Mouse (Mus musculus) liver, embryonic 12.5 days (tissue): ENCODE results near the gene Pnkp. TPM values are rescaled to one million over a fixed set of nuclear protein-coding genes. Genes with fewer than 3 reads are reported as not detected.
A peak's percentile ranks its signal among the peaks of the same experiment; 100 is the strongest.

Experiments used
- ATAC-seq: fragments of 200-750 bp; cut with Nextera tagmentation; 2 replicates; pipeline ENCODE4 v1.8.0; 2017; ENCODE audit warnings: moderate number of reproducible peaks, mild to moderate bottlenecking, moderate library complexity
- H3K27ac ChIP-seq: fragments of 300-500 bp; sonication (generic); 2 replicates; pipeline ENCODE4 v1.5.1; 2016; ENCODE audit warnings: mild to moderate bottlenecking
- H3K27me3 ChIP-seq: fragments of 300-500 bp; sonication (generic); replicated peaks from 2 replicates; pipeline ENCODE4 v1.6.1; 2016; ENCODE audit warnings: mild to moderate bottlenecking, moderate library complexity
- H3K36me3 ChIP-seq: fragments of 300-500 bp; sonication (generic); 2 replicates; pipeline ENCODE4 v1.6.1; 2016; ENCODE audit warnings: mild to moderate bottlenecking, moderate library complexity
- H3K4me1 ChIP-seq: fragments of 300-500 bp; sonication (generic); 2 replicates; pipeline ENCODE4 v1.6.1; 2016
- H3K4me2 ChIP-seq: fragments of 300-500 bp; sonication (generic); 2 replicates; pipeline ENCODE4 v1.6.1; 2016; ENCODE audit warnings: mild to moderate bottlenecking, moderate library complexity
- H3K4me3 ChIP-seq: fragments of 300-500 bp; sonication (generic); 2 replicates; pipeline ENCODE4 v1.5.1; 2016; ENCODE audit warnings: mild to moderate bottlenecking, moderate library complexity
- H3K9ac ChIP-seq: fragments of 300-500 bp; sonication (generic); 2 replicates; pipeline ENCODE4 v1.6.1; 2016; ENCODE audit warnings: mild to moderate bottlenecking, moderate library complexity
- H3K9me3 ChIP-seq: fragments of 300-500 bp; sonication (generic); replicated peaks from 2 replicates; pipeline ENCODE4 v1.6.1; 2016; ENCODE audit warnings: mild to moderate bottlenecking, moderate library complexity
- WGBS: fragments of 180-500 bp; shearing (Covaris S2); methylation state at CpG from one replicate; pipeline ENCODE4 v1.1.7; 2016; ENCODE audit not compliant: insufficient replicate concordance; 5-methylcytosine and 5-hydroxymethylcytosine counted together
- polyA plus RNA-seq: library from polyadenylated mRNA; unstranded; fragments of >200 nt; fragmentation: Nextera tagmentation; extraction: Ambion mirVana; gene quantifications from 2 replicates; pipeline ENCODE4 v1.2.1, GENCODE M21; 2016

Pnkp gene
- polyA plus RNA-seq, 1 experiment from 2014 or later, result 26.7 TPM

GRCm38 (mm10) chr7:44817441-44817840 lies 39.5 kb upstream of the Pnkp start:
- H3K4me1 ChIP-seq, result peaks cover 73% of the 10 kb centered on the region
- 18% methylated on average over 3 of the region's 3 CpGs for WGBS

GRCm38 (mm10) chr7:44818164-44818563 lies 38.8 kb upstream of the Pnkp start:
- no peaks in the 10 kb centered on the region for H3K27me3 ChIP-seq
- H3K4me1 ChIP-seq, result peaks cover 79% of the 10 kb centered on the region
- H3K9me3 ChIP-seq, result no peaks in the 10 kb centered on the region
- 30% methylated on average over 2 of the region's 2 CpGs for WGBS
- H3K4me2 ChIP-seq, result peak overlapping the region; percentile 88
- peak overlapping the region; percentile 97 for H3K9ac ChIP-seq
- peak overlapping the region; percentile 97 for H3K27ac ChIP-seq
- peaks cover 44% of the 10 kb centered on the region for H3K36me3 ChIP-seq
- ATAC-seq, result no peak
- H3K4me3 ChIP-seq, result peak overlapping the region; percentile 84

More at GRCm38 (mm10) chr7:44817441-44817840, 39.5 kb upstream of the Pnkp start:
- H3K4me2 ChIP-seq, result peak overlapping the region; percentile 88
- H3K27me3 ChIP-seq, result no peaks in the 10 kb centered on the region
- H3K4me3 ChIP-seq, result peak overlapping the region; percentile 84
- peak overlapping the region; percentile 97 for H3K27ac ChIP-seq
- H3K9me3 ChIP-seq, result no peaks in the 10 kb centered on the region
- ATAC-seq, result no peak
- H3K9ac ChIP-seq, result peak overlapping the region; percentile 97
- peaks cover 44% of the 10 kb centered on the region for H3K36me3 ChIP-seq

GRCm38 (mm10) chr7:44818751-44819235 lies 38.1 kb upstream of the Pnkp start:
- Histone ChIP-seq H3K4me2 (peak overlapping the region; percentile 88), H3K27me3 (no peaks in the 10 kb centered on the region), H3K4me3 (peak overlapping the region; percentile 84), H3K27ac (peak overlapping the region; percentile 71), H3K9ac (peak overlapping the region; percentile 97), H3K36me3 (peaks cover 45% of the 10 kb centered on the region), H3K9me3 (no peaks in the 10 kb centered on the region), H3K4me1 (peaks cover 82% of the 10 kb centered on the region)
- ATAC-seq, result no peak
- WGBS, result 44% methylated on average over 6 of the region's 6 CpGs

GRCm38 (mm10) chr7:44819391-44819790 lies 37.5 kb upstream of the Pnkp start:
- no peaks in the 10 kb centered on the region for H3K9me3 ChIP-seq
- H3K4me2 ChIP-seq, result peak overlapping the region; percentile 88
- H3K4me1 ChIP-seq, result peaks cover 82% of the 10 kb centered on the region
- ATAC-seq, result no peak
- 83% methylated on average over 2 of the region's 2 CpGs for WGBS
- peak overlapping the region; percentile 97 for H3K9ac ChIP-seq
- no peaks in the 10 kb centered on the region for H3K27me3 ChIP-seq
- H3K4me3 ChIP-seq, result peak overlapping the region; percentile 84
- H3K27ac ChIP-seq, result peak overlapping the region; percentile 71
- H3K36me3 ChIP-seq, result peaks cover 39% of the 10 kb centered on the region

- Histone ChIP-seq H3K27me3 (no peaks in the 10 kb centered on the region), H3K4me3 (peak overlapping the region; percentile 84; the same call in 1 of the 2 replicates), H3K36me3 (peaks cover 35% of the 10 kb centered on the region), H3K27ac (peak overlapping the region; percentile 71), H3K9me3 (no peaks in the 10 kb centered on the region), H3K9ac (peak overlapping the region; percentile 97), H3K4me2 (peak overlapping the region; percentile 88), H3K4me1 (peaks cover 82% of the 10 kb centered on the region)
- ATAC-seq, result no peak
- WGBS, result 34% methylated on average over 5 of the region's 5 CpGs
Measured at GRCm38 (mm10) chr7:44819863-44820262, 37.1 kb upstream of the Pnkp start.

GRCm38 (mm10) chr7:44820525-44820924 lies 36.4 kb upstream of the Pnkp start:
- Histone ChIP-seq H3K9ac (0 out of 2 replicates have a peak overlapping the region, but pooled peaks have one; percentile 27), H3K9me3 (no peaks in the 10 kb centered on the region), H3K4me1 (peaks cover 78% of the 10 kb centered on the region), H3K27ac (peak overlapping the region; percentile 71), H3K27me3 (no peaks in the 10 kb centered on the region), H3K4me3 (no peak overlapping the region), H3K4me2 (peak overlapping the region; percentile 88; the same call in 1 of the 2 replicates), H3K36me3 (peaks cover 39% of the 10 kb centered on the region)
- 77% methylated on average over 3 of the region's 3 CpGs for WGBS
- ATAC-seq, result no peak

GRCm38 (mm10) chr7:44821666-44822448 lies 35.1 kb upstream of the Pnkp start:
- Histone ChIP-seq H3K27ac (peak overlapping the region; percentile 27; the same call in 1 of the 2 replicates), H3K36me3 (peaks cover 52% of the 10 kb centered on the region), H3K4me2 (no peak overlapping the region), H3K4me3 (no peak overlapping the region), H3K9me3 (no peaks in the 10 kb centered on the region), H3K4me1 (peaks cover 83% of the 10 kb centered on the region), H3K27me3 (no peaks in the 10 kb centered on the region), H3K9ac (no peak overlapping the region)
- WGBS, result 76% methylated on average over 7 of the region's 7 CpGs
- no peak for ATAC-seq

GRCm38 (mm10) chr7:44823409-44823808 lies 33.5 kb upstream of the Pnkp start:
- H3K4me3 ChIP-seq, result no peak overlapping the region
- H3K27ac ChIP-seq, result 0 out of 2 replicates have a peak overlapping the region, but pooled peaks have one; percentile 4
- peaks cover 69% of the 10 kb centered on the region for H3K4me1 ChIP-seq
- 32% methylated on average over 7 of the region's 7 CpGs for WGBS
- no peaks in the 10 kb centered on the region for H3K9me3 ChIP-seq
- H3K36me3 ChIP-seq, result peaks cover 59% of the 10 kb centered on the region
- ATAC-seq, result no peak
- no peak overlapping the region for H3K9ac ChIP-seq
- H3K27me3 ChIP-seq, result no peaks in the 10 kb centered on the region
- no peak overlapping the region for H3K4me2 ChIP-seq

GRCm38 (mm10) chr7:44824872-44825271 lies 32.1 kb upstream of the Pnkp start:
- 21% methylated on average over 3 of the region's 3 CpGs for WGBS
- H3K27me3 ChIP-seq, result no peaks in the 10 kb centered on the region
- no peak overlapping the region for H3K4me2 ChIP-seq
- H3K4me1 ChIP-seq, result peaks cover 59% of the 10 kb centered on the region
- no peak overlapping the region for H3K4me3 ChIP-seq
- H3K36me3 ChIP-seq, result peaks cover 60% of the 10 kb centered on the region
- no peaks in the 10 kb centered on the region for H3K9me3 ChIP-seq
- no peak overlapping the region for H3K9ac ChIP-seq
- no peak overlapping the region for H3K27ac ChIP-seq
- peak; percentile 57 for ATAC-seq

- Histone ChIP-seq H3K9me3 (no peaks in the 10 kb centered on the region), H3K27me3 (no peaks in the 10 kb centered on the region), H3K36me3 (peaks cover 74% of the 10 kb centered on the region), H3K9ac (no peak overlapping the region), H3K4me3 (no peak overlapping the region), H3K27ac (no peak overlapping the region), H3K4me2 (no peak overlapping the region), H3K4me1 (peaks cover 40% of the 10 kb centered on the region)
- 75% methylated on average over 3 of the region's 3 CpGs for WGBS
- no peak for ATAC-seq
Measured at GRCm38 (mm10) chr7:44826771-44827170, 30.2 kb upstream of the Pnkp start.

GRCm38 (mm10) chr7:44828706-44829105 lies 28.2 kb upstream of the Pnkp start:
- ATAC-seq, result no peak
- H3K9ac ChIP-seq, result no peak overlapping the region
- H3K27me3 ChIP-seq, result no peaks in the 10 kb centered on the region
- no peaks in the 10 kb centered on the region for H3K9me3 ChIP-seq
- no peak overlapping the region for H3K4me3 ChIP-seq
- whole genome bisulfite sequencing, result 87% methylated on average over 5 of the region's 5 CpGs
- H3K4me2 ChIP-seq, result no peak overlapping the region
- peaks cover 69% of the 10 kb centered on the region for H3K36me3 ChIP-seq
- H3K4me1 ChIP-seq, result peaks cover 23% of the 10 kb centered on the region
- no peak overlapping the region for H3K27ac ChIP-seq

GRCm38 (mm10) chr7:44832763-44833162 lies 24.2 kb upstream of the Pnkp start:
- 77% methylated on average over 4 of the region's 4 CpGs for WGBS

More at GRCm38 (mm10) chr7:44832763-44833162, 24.2 kb upstream of the Pnkp start:
- no peak overlapping the region for H3K4me2 ChIP-seq
- H3K9ac ChIP-seq, result no peak overlapping the region
- H3K27me3 ChIP-seq, result no peaks in the 10 kb centered on the region
- no peaks in the 10 kb centered on the region for H3K9me3 ChIP-seq
- no peak overlapping the region for H3K4me3 ChIP-seq
- ATAC-seq, result no peak
- H3K4me1 ChIP-seq, result peaks cover 13% of the 10 kb centered on the region
- peaks cover 47% of the 10 kb centered on the region for H3K36me3 ChIP-seq
- H3K27ac ChIP-seq, result no peak overlapping the region
